Mouse (Mus musculus) forebrain, embryonic 16.5 days (tissue): ENCODE data around the gene F11r. TPM values are rescaled to one million over a fixed set of nuclear protein-coding genes. Genes with fewer than 3 reads are reported as not detected.

ENCODE experiments used
- ATAC-seq: fragments of 200-750 bp; cut with Nextera tagmentation; 2 replicates; pipeline ENCODE4 v1.8.0; 2017; ENCODE audit warnings: mild to moderate bottlenecking, moderate library complexity
- H3K27ac ChIP-seq: fragments of 300-500 bp; sonication (generic); 2 replicates; pipeline ENCODE4 v1.5.1; 2014; ENCODE audit warnings: low read length, control low read depth
- H3K27me3 ChIP-seq: fragments of 300-500 bp; sonication (generic); replicated peaks from 2 replicates; pipeline ENCODE4 v1.6.1; 2014; ENCODE audit warnings: low read length; ENCODE audit not compliant: control insufficient read depth, insufficient read depth
- H3K36me3 ChIP-seq: fragments of 300-500 bp; sonication (generic); 2 replicates; pipeline ENCODE4 v1.6.1; 2014; ENCODE audit not compliant: control insufficient read depth, insufficient read depth
- H3K4me1 ChIP-seq: fragments of 300-500 bp; sonication (generic); replicated peaks from 2 replicates; pipeline ENCODE4 v1.6.1; 2014; ENCODE audit warnings: low read length; ENCODE audit not compliant: control insufficient read depth, insufficient read depth
- H3K4me2 ChIP-seq: fragments of 300-500 bp; sonication (generic); 2 replicates; pipeline ENCODE4 v1.6.1; 2014; ENCODE audit warnings: mild to moderate bottlenecking, low read length, control low read depth
- H3K4me3 ChIP-seq: fragments of 300-500 bp; sonication (generic); replicated peaks from 2 replicates; pipeline ENCODE4 v1.5.1; 2014; ENCODE audit warnings: mild to moderate bottlenecking, low read length, control low read depth
- H3K9ac ChIP-seq: fragments of 300-500 bp; sonication (generic); replicated peaks from 2 replicates; pipeline ENCODE4 v1.6.1; 2014; ENCODE audit warnings: low read depth, low read length, control low read depth
- H3K9me3 ChIP-seq: fragments of 300-500 bp; sonication (generic); 2 replicates; pipeline ENCODE4 v1.6.1; 2016; ENCODE audit warnings: low read length; ENCODE audit not compliant: control insufficient read depth
- WGBS: fragments of 180-500 bp; shearing (Covaris S2); extraction: QIAGEN DNeasy Blood & Tissue Kit; methylation state at CpG from one replicate; pipeline ENCODE4 v1.1.7; 2014; 5-methylcytosine and 5-hydroxymethylcytosine counted together
- polyA plus RNA-seq: library from polyadenylated mRNA; unstranded; fragments of >200 nt; fragmentation: Nextera tagmentation; extraction: Ambion mirVana; gene quantifications from 2 replicates; pipeline ENCODE4 v1.2.1, GENCODE M21; 2015

The F11r gene
- polyA plus RNA-seq, 1 experiment from 2014 or later: 10.2 TPM

DNA sequence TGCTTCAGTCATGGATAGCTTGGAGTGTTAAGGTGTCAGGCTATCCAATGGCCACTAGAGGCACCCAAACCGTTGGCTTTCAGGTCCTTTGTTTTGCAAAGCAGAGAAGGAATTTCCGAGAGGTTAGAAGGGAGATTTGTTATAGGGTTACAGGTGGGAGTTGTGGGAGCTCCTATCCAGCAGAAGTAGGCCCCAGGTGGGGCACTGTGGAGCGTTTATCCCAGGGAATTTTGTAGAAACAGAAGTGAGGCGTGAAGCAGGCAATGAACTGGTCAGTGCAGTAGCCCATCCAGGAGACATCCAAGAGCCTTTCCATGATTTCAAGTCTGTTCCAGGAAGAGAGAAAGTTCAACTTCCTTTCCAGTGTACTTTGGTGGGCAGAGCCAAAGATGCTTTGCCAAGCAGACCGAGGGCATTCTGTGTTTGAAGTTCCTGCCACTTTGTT lies 64.3 kb downstream of the F11r start:
- H3K9me3 ChIP-seq: no peaks in the 10 kb centered on the region
- 0 out of 2 replicates have a peak, but pooled peaks cover 7% of the 10 kb centered on the region for H3K4me1 ChIP-seq
- H3K9ac ChIP-seq: no peak overlapping the region
- no peaks in the 10 kb centered on the region for H3K36me3 ChIP-seq
- no peak for ATAC-seq
- peak overlapping the region; percentile 11; the same call in 1 of the 2 replicates for H3K27ac ChIP-seq
- 3% methylated on average over 5 of the region's 5 CpGs for WGBS
- H3K4me3 ChIP-seq: no peak overlapping the region
- peak overlapping the region; percentile 3 for H3K4me2 ChIP-seq
- no peaks in the 10 kb centered on the region for H3K27me3 ChIP-seq

DNA sequence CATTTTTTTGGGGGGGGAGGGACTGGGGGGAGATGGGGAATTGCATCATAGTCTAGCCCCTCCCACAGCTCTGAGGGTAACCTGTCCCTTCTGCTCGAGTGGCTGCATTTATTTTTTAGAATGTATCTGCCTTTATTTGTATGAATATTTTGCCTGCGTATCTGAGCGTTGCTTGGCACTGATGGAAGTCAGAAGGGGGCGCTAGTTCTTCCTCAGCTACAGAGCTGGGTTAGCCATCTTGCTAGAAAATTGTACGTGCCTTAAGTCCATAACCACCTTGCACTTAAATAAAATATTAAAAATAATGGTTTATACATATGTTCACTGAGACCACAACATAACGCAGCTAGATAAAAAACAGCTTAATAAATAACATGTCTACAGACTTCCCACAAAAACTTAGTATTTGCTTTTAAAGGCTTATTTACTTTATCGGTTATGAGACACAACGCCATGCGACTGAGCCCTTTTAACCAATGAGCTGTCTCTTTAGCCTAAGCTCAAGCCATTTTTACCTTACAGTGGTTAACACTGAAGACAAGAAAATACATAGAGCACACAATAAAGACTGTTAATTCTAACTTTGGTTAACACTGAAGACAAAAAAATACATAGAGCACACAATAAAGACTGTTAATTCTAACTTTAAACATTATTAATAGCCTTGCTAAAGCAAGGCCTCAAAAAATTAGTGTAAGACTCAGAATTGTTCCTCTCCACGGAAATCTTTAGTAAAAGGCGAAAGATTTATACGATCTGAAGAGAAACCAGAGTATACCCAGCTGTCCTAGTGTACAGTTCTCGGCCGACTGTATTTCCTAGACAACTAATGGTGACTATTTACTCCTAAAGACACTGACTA lies 65.3 kb downstream of the F11r start:
- H3K36me3 ChIP-seq: peaks cover 2% of the 10 kb centered on the region; the same call in 1 of the 2 replicates
- H3K4me2 ChIP-seq: peak overlapping the region; percentile 72
- no peaks in the 10 kb centered on the region for H3K9me3 ChIP-seq
- under 1% methylated on average over 14 of the region's 14 CpGs for WGBS
- peak overlapping the region; percentile 23 for H3K4me3 ChIP-seq
- H3K27me3 ChIP-seq: no peaks in the 10 kb centered on the region
- H3K9ac ChIP-seq: peak overlapping the region; percentile 41
- 0 out of 2 replicates have a peak, but pooled peaks cover 7% of the 10 kb centered on the region for H3K4me1 ChIP-seq
- H3K27ac ChIP-seq: peak overlapping the region; percentile 94
- peak; percentile 82 for ATAC-seq

DNA sequence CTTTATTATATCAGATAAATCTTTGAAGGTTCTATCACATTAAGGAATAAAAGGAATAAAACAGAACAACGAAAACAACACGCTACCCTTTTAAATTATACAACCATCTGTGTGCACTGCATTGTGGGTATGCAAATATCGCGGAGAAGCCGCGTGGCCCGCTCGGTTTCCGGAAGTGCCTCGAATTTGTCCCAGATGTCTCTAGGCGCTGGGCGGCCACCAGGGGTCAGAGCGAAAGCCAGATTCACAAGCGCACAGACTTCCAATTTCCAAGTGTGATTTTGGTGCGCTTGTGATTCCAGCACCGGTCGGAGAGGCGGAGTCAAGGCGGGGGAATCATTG lies 65.9 kb downstream of the F11r start, which contains the start of gene Alyref2:
Alyref2 (plus strand) TSS at position 229 of the 342 bp plus-strand sequence.
- Histone ChIP-seq H3K4me3 (peak within 1 kb of the TSS; percentile 58), H3K27ac (peak within 1 kb of the TSS; percentile 94), H3K4me2 (peak within 1 kb of the TSS; percentile 72), H3K9ac (peak within 1 kb of the TSS; percentile 67), H3K27me3 (no peaks in the 10 kb centered on the region), H3K9me3 (no peaks in the 10 kb centered on the region), H3K36me3 (peaks cover 2% of the 10 kb centered on the region; the same call in 1 of the 2 replicates), H3K4me1 (0 out of 2 replicates have a peak, but pooled peaks cover 7% of the 10 kb centered on the region)
- under 1% methylated on average over 19 of the region's 19 CpGs for WGBS
- ATAC-seq: peak; percentile 87

- H3K27me3 ChIP-seq: no peaks in the 10 kb centered on the region
- peak overlapping the region; percentile 58 for H3K4me3 ChIP-seq
- under 1% methylated on average over 53 of the region's 53 CpGs for WGBS
- ATAC-seq: peak; percentile 66
- peak overlapping the region; percentile 72 for H3K4me2 ChIP-seq
- H3K27ac ChIP-seq: peak overlapping the region; percentile 94
- H3K36me3 ChIP-seq: peaks cover 2% of the 10 kb centered on the region; the same call in 1 of the 2 replicates
- peak overlapping the region; percentile 67 for H3K9ac ChIP-seq
- 0 out of 2 replicates have a peak, but pooled peaks cover 7% of the 10 kb centered on the region for H3K4me1 ChIP-seq
- H3K9me3 ChIP-seq: no peaks in the 10 kb centered on the region
These were observed 66.4 kb downstream of the F11r start for GRCm38 (mm10) chr1:171503592-171504291.

DNA sequence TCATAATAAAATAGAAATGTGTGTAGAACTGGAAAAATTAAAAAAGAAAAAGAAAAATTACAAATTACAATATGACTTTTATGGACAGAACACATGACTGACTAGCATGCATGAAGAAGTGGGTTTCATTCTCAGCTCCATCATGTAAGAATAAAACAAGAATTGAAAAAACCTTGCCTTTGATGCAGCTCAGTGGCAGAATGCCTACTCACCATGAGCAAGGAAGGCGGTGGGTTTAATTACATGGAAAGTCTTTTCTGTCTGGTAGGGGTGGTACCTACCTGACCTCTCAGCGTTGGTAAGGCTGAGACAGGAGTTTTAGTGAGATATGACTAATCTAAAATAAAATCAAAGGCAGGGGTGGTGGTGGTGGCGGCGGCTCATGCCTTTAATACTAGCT lies 67.3 kb downstream of the F11r start:
- Histone ChIP-seq H3K9me3 (no peaks in the 10 kb centered on the region), H3K4me3 (peak overlapping the region; percentile 12), H3K36me3 (peaks cover 2% of the 10 kb centered on the region; the same call in 1 of the 2 replicates), H3K27ac (no peak overlapping the region), H3K4me2 (peak overlapping the region; percentile 39), H3K27me3 (no peaks in the 10 kb centered on the region), H3K4me1 (0 out of 2 replicates have a peak, but pooled peaks cover 7% of the 10 kb centered on the region), H3K9ac (no peak overlapping the region)
- 69% methylated on average over 4 of the region's 4 CpGs for WGBS
- no peak for ATAC-seq

GRCm38 (mm10) chr1:171513234-171513633 lies 75.9 kb downstream of the F11r start:
- Histone ChIP-seq H3K9ac (no peak overlapping the region), H3K4me1 (no peaks in the 10 kb centered on the region), H3K27me3 (no peaks in the 10 kb centered on the region), H3K4me3 (no peak overlapping the region), H3K4me2 (no peak overlapping the region), H3K27ac (no peak overlapping the region), H3K36me3 (no peaks in the 10 kb centered on the region), H3K9me3 (no peaks in the 10 kb centered on the region)
- WGBS: 92% methylated on average over 2 of the region's 2 CpGs
- ATAC-seq: no peak

DNA sequence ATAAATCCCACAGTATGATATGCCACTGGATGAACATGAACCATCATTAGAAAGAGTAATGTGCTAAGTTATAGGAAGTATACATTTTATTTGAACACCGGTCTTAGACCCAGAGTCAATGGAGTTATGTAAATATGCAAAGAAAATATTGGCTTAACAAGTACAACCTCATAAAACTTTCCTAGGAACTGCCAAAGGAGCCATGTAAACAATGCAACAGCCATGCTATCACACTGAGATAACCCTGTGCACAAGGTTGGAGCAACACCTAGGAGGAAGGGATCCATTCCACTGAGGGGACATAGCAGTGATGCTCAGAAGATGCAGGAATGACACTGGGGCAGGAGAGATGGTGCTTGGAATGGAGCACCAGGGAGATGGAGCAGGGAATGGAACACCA lies 76.4 kb downstream of the F11r start:
- no peak overlapping the region for H3K4me3 ChIP-seq
- WGBS: 86% methylated on average over 1 of the region's 1 CpGs
- H3K4me2 ChIP-seq: no peak overlapping the region
- no peaks in the 10 kb centered on the region for H3K4me1 ChIP-seq
- H3K27me3 ChIP-seq: no peaks in the 10 kb centered on the region
- no peak overlapping the region for H3K9ac ChIP-seq
- H3K36me3 ChIP-seq: no peaks in the 10 kb centered on the region
- no peak overlapping the region for H3K27ac ChIP-seq
- H3K9me3 ChIP-seq: no peaks in the 10 kb centered on the region
- no peak for ATAC-seq
